Mouse (Mus musculus): ENCODE measurements at regions not wholly inside any gene's neighbourhood (a gene's known extent, or its start where the extent isn't known, plus 50 kb on each side); places are given as distances from the start of the nearest gene placed in this dataset.

- DNase-seq (ENCODE audit: low spot score): no peak
Measured at GRCm38 (mm10) chr5:75471010-75471409, 103.7 kb upstream of the Kit start.

GRCm38 (mm10) chr5:75472484-75472883, 102.2 kb upstream of the Kit start:
- no peak for DNase-seq (ENCODE audit: low spot score)

GRCm38 (mm10) chr5:75475414-75475813, 99.3 kb upstream of the Kit start:
- no peak for DNase-seq (ENCODE audit: low spot score)

- DNase-seq (ENCODE audit: low spot score): no peak
Measured at GRCm38 (mm10) chr5:75478499-75478898, 96.2 kb upstream of the Kit start.

- DNase-seq (ENCODE audit: low spot score): no peak
Measured at GRCm38 (mm10) chr5:75479149-75479548, 95.6 kb upstream of the Kit start.

- no peak for DNase-seq (ENCODE audit: low spot score)
Measured at GRCm38 (mm10) chr5:75481595-75481994, 93.1 kb upstream of the Kit start.

GRCm38 (mm10) chr5:75484330-75484729, 90.4 kb upstream of the Kit start:
- DNase-seq (ENCODE audit: low spot score): no peak

- no peak for DNase-seq (ENCODE audit: low spot score)
Measured at GRCm38 (mm10) chr5:75490806-75491205, 83.9 kb upstream of the Kit start.

GRCm38 (mm10) chr5:75494143-75494542, 80.6 kb upstream of the Kit start:
- DNase-seq (ENCODE audit: low spot score): no peak

GRCm38 (mm10) chr5:75499053-75499452, 75.7 kb upstream of the Kit start:
- no peak for DNase-seq (ENCODE audit: low spot score)

- no peak for DNase-seq (ENCODE audit: low spot score)
Measured at GRCm38 (mm10) chr5:75499695-75500094, 75.0 kb upstream of the Kit start.

- DNase-seq (ENCODE audit: low spot score): no peak
Measured at GRCm38 (mm10) chr5:75500654-75501416, 73.9 kb upstream of the Kit start.

GRCm38 (mm10) chr5:75503673-75504072, 71.0 kb upstream of the Kit start:
- no peak for DNase-seq (ENCODE audit: low spot score)

GRCm38 (mm10) chr5:75512521-75513422, 61.9 kb upstream of the Kit start:
- DNase-seq (ENCODE audit: low spot score): no peak

GRCm38 (mm10) chr5:75518213-75518612, 56.5 kb upstream of the Kit start:
- DNase-seq (ENCODE audit: low spot score): no peak

GRCm38 (mm10) chr5:75523041-75523678, 51.6 kb upstream of the Kit start:
- DNase-seq (ENCODE audit: low spot score): no peak
